Mouse (Mus musculus): ENCODE measurements around the gene Polk. TPM values are rescaled to one million over a fixed set of nuclear protein-coding genes. Genes with fewer than 3 reads are reported as not detected.
A peak's percentile ranks its signal among the peaks of the same experiment; 100 is the strongest.

Polk gene
- polyA plus RNA-seq (2016; fragmentation: Nextera tagmentation; extraction: Ambion mirVana): 8.3 and 8.6 TPM in 2 replicates

- H3K27me3 ChIP-seq (ENCODE audit: insufficient read depth, poor library complexity, severe bottlenecking): no peaks in the 10 kb centered on the region
- peak within 1 kb of the TSS; percentile 100 for H3K4me3 ChIP-seq
- H3K9me3 ChIP-seq: no peaks in the 10 kb centered on the region
- WGBS: under 1% methylated on average over 50 of the region's 50 CpGs
- DNase-seq (ENCODE audit: low spot score): peak; percentile 99
- H3K27ac ChIP-seq: peak within 1 kb of the TSS; percentile 98
- H3K36me3 ChIP-seq: no peaks in the 10 kb centered on the region
- peaks cover 3% of the 10 kb centered on the region; the same call in 1 of the 2 replicates for H3K4me1 ChIP-seq
These were observed at the start of gene Polk, which contains the start of gene Col4a3bp for GRCm38 (mm10) chr13:96542081-96542889. Polk (minus strand) TSS chr13:96542579. Col4a3bp (plus strand) TSS chr13:96542618.

GRCm38 (mm10) chr13:96588642-96589041 is 46.3 kb upstream of the Polk start:
- Histone ChIP-seq H3K4me3 (no peak overlapping the region), H3K36me3 (no peaks in the 10 kb centered on the region), H3K27me3 (ENCODE audit: insufficient read depth, poor library complexity, severe bottlenecking) (no peaks in the 10 kb centered on the region), H3K27ac (no peak overlapping the region), H3K4me1 (no peaks in the 10 kb centered on the region), H3K9me3 (no peaks in the 10 kb centered on the region)
- WGBS: 92% methylated on average over 1 of the region's 1 CpGs
- DNase-seq (ENCODE audit: low spot score): no peak

GRCm38 (mm10) chr13:96586540-96586939 is 44.2 kb upstream of the Polk start:
- H3K9me3 ChIP-seq: no peaks in the 10 kb centered on the region
- H3K4me1 ChIP-seq: no peaks in the 10 kb centered on the region
- no peak for DNase-seq (ENCODE audit: low spot score)
- no peak overlapping the region for H3K4me3 ChIP-seq
- H3K36me3 ChIP-seq: no peaks in the 10 kb centered on the region
- H3K27me3 ChIP-seq (ENCODE audit: insufficient read depth, poor library complexity, severe bottlenecking): no peaks in the 10 kb centered on the region
- no peak overlapping the region for H3K27ac ChIP-seq
- 96% methylated on average over 5 of the region's 5 CpGs for WGBS

- WGBS: 85% methylated on average over 2 of the region's 2 CpGs
- DNase-seq (ENCODE audit: low spot score): no peak
These were observed 41.8 kb upstream of the Polk start for GRCm38 (mm10) chr13:96584201-96584600.

GRCm38 (mm10) chr13:96579979-96580378 is 37.6 kb upstream of the Polk start:
- no peak for DNase-seq (ENCODE audit: low spot score)
- WGBS: 84% methylated on average over 1 of the region's 1 CpGs

More at GRCm38 (mm10) chr13:96584201-96584600, 41.8 kb upstream of the Polk start:
- Histone ChIP-seq H3K4me1 (no peaks in the 10 kb centered on the region), H3K27ac (no peak overlapping the region), H3K4me3 (no peak overlapping the region), H3K9me3 (no peaks in the 10 kb centered on the region), H3K36me3 (no peaks in the 10 kb centered on the region), H3K27me3 (ENCODE audit: insufficient read depth, poor library complexity, severe bottlenecking) (no peaks in the 10 kb centered on the region)

GRCm38 (mm10) chr13:96579104-96579503 is 36.7 kb upstream of the Polk start:
- peaks cover 6% of the 10 kb centered on the region; the same call in 1 of the 2 replicates for H3K36me3 ChIP-seq
- no peak overlapping the region for H3K4me3 ChIP-seq
- no peaks in the 10 kb centered on the region for H3K27me3 ChIP-seq (ENCODE audit: insufficient read depth, poor library complexity, severe bottlenecking)
- 89% methylated on average over 2 of the region's 2 CpGs for WGBS
- no peak overlapping the region for H3K27ac ChIP-seq
- no peak for DNase-seq (ENCODE audit: low spot score)
- H3K4me1 ChIP-seq: peaks cover 3% of the 10 kb centered on the region; the same call in 1 of the 2 replicates
- no peaks in the 10 kb centered on the region for H3K9me3 ChIP-seq

More at GRCm38 (mm10) chr13:96579979-96580378, 37.6 kb upstream of the Polk start:
- H3K27me3 ChIP-seq (ENCODE audit: insufficient read depth, poor library complexity, severe bottlenecking): no peaks in the 10 kb centered on the region
- H3K4me1 ChIP-seq: peaks cover 3% of the 10 kb centered on the region; the same call in 1 of the 2 replicates
- H3K27ac ChIP-seq: no peak overlapping the region
- no peaks in the 10 kb centered on the region for H3K9me3 ChIP-seq
- peaks cover 6% of the 10 kb centered on the region; the same call in 1 of the 2 replicates for H3K36me3 ChIP-seq
- no peak overlapping the region for H3K4me3 ChIP-seq

- H3K4me3 ChIP-seq: no peak overlapping the region
- H3K9me3 ChIP-seq: no peaks in the 10 kb centered on the region
- no peak overlapping the region for H3K27ac ChIP-seq
- no peaks in the 10 kb centered on the region for H3K27me3 ChIP-seq (ENCODE audit: insufficient read depth, poor library complexity, severe bottlenecking)
- H3K36me3 ChIP-seq: peaks cover 15% of the 10 kb centered on the region
- H3K4me1 ChIP-seq: peaks cover 8% of the 10 kb centered on the region
- WGBS: 83% methylated on average over 2 of the region's 2 CpGs
- no peak for DNase-seq (ENCODE audit: low spot score)
These were observed 31.8 kb upstream of the Polk start for GRCm38 (mm10) chr13:96574170-96574569.

- Histone ChIP-seq H3K9me3 (no peaks in the 10 kb centered on the region), H3K4me3 (no peak overlapping the region), H3K4me1 (peaks cover 9% of the 10 kb centered on the region; the same call in 1 of the 2 replicates), H3K36me3 (peaks cover 15% of the 10 kb centered on the region), H3K27me3 (ENCODE audit: insufficient read depth, poor library complexity, severe bottlenecking) (no peaks in the 10 kb centered on the region), H3K27ac (no peak overlapping the region)
- 87% methylated on average over 6 of the region's 6 CpGs for WGBS
- no peak for DNase-seq (ENCODE audit: low spot score)
These were observed 28.6 kb upstream of the Polk start for GRCm38 (mm10) chr13:96571016-96571361.

GRCm38 (mm10) chr13:96570313-96571015 is 28.1 kb upstream of the Polk start:
- Histone ChIP-seq H3K27me3 (ENCODE audit: insufficient read depth, poor library complexity, severe bottlenecking) (no peaks in the 10 kb centered on the region), H3K4me1 (peaks cover 9% of the 10 kb centered on the region; the same call in 1 of the 2 replicates), H3K27ac (peak overlapping the region; percentile 10; the same call in 1 of the 2 replicates), H3K9me3 (no peaks in the 10 kb centered on the region), H3K4me3 (no peak overlapping the region), H3K36me3 (peaks cover 11% of the 10 kb centered on the region)
- DNase-seq (ENCODE audit: low spot score): no peak
- 81% methylated on average over 10 of the region's 10 CpGs for WGBS

- H3K4me3 ChIP-seq: no peak overlapping the region
- H3K27me3 ChIP-seq (ENCODE audit: insufficient read depth, poor library complexity, severe bottlenecking): no peaks in the 10 kb centered on the region
- peaks cover 9% of the 10 kb centered on the region; the same call in 1 of the 2 replicates for H3K4me1 ChIP-seq
- WGBS: 74% methylated on average over 6 of the region's 6 CpGs
- peaks cover 6% of the 10 kb centered on the region for H3K36me3 ChIP-seq
- H3K9me3 ChIP-seq: no peaks in the 10 kb centered on the region
- no peak for DNase-seq (ENCODE audit: low spot score)
- no peak overlapping the region for H3K27ac ChIP-seq
These were observed 25.6 kb upstream of the Polk start for GRCm38 (mm10) chr13:96567977-96568376.

GRCm38 (mm10) chr13:96555099-96555498 is 12.7 kb upstream of the Polk start:
- 97% methylated on average over 3 of the region's 3 CpGs for WGBS
- no peak overlapping the region for H3K4me3 ChIP-seq
- no peak overlapping the region for H3K27ac ChIP-seq
- no peaks in the 10 kb centered on the region for H3K9me3 ChIP-seq
- DNase-seq (ENCODE audit: low spot score): no peak
- H3K27me3 ChIP-seq (ENCODE audit: insufficient read depth, poor library complexity, severe bottlenecking): no peaks in the 10 kb centered on the region
- H3K4me1 ChIP-seq: no peaks in the 10 kb centered on the region
- no peaks in the 10 kb centered on the region for H3K36me3 ChIP-seq

- WGBS: 66% methylated on average over 4 of the region's 4 CpGs
- no peak for DNase-seq (ENCODE audit: low spot score)
- Histone ChIP-seq H3K4me1 (peaks cover 3% of the 10 kb centered on the region; the same call in 1 of the 2 replicates), H3K36me3 (peaks cover 7% of the 10 kb centered on the region; the same call in 1 of the 2 replicates), H3K9me3 (no peaks in the 10 kb centered on the region), H3K4me3 (no peak overlapping the region), H3K27ac (no peak overlapping the region), H3K27me3 (ENCODE audit: insufficient read depth, poor library complexity, severe bottlenecking) (no peaks in the 10 kb centered on the region)
These were observed 5.6 kb upstream of the Polk start for GRCm38 (mm10) chr13:96547941-96548340.

- WGBS: 71% methylated on average over 1 of the region's 1 CpGs
- no peak overlapping the region for H3K27ac ChIP-seq
- H3K4me3 ChIP-seq: no peak overlapping the region
- peaks cover 7% of the 10 kb centered on the region; the same call in 1 of the 2 replicates for H3K36me3 ChIP-seq
- H3K9me3 ChIP-seq: no peaks in the 10 kb centered on the region
- H3K4me1 ChIP-seq: peaks cover 3% of the 10 kb centered on the region; the same call in 1 of the 2 replicates
- H3K27me3 ChIP-seq (ENCODE audit: insufficient read depth, poor library complexity, severe bottlenecking): no peaks in the 10 kb centered on the region
- no peak for DNase-seq (ENCODE audit: low spot score)
These were observed 4.9 kb upstream of the Polk start for GRCm38 (mm10) chr13:96547250-96547649.

Data from heart, embryonic 10.5 days (tissue).